Mouse (Mus musculus) v-Abl transformed pro-B cells (cell line): ENCODE data around the gene Gm6217.

Source experiments
- in situ Hi-C, 2 experiments: fragments of 400-800 bp; cut with MboI; formaldehyde crosslinking; loops; one replicate each; pipeline ENCODE4 v1.15.1; 2025; ENCODE audit not compliant: unreplicated experiment in 2 of 2

Gm6217 gene

DNA sequence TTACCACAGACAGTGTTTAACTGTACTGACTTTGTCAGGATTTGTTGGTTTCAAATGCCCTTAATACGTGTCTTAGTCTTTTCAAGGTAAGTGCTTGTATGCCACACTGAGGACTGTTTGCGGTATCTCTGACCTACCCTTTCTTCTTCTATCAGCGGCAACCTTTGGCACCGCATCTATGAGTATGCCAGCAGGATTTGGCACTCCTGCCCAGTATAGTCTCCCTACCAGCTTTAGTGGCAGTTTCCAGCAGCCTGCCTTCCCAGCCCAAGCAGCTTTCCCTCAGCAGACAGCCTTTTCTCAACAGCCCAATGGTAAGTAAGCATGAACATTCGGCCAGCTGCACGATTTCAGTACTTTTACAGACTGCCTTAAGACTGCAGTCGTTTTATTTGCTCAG is 37.9 kb downstream of the Gm6217 start:
- in situ Hi-C loops: loop anchor here in 1 of 2 experiments (25.0 kb wide), 1 partner anchor 1869 kb away; no protein-coding TSS in a partner anchor
